Mouse (Mus musculus) forebrain, postnatal 0 days (tissue): Measurements from ENCODE around the gene Pramel1. TPM values are rescaled to one million over a fixed set of nuclear protein-coding genes. Genes with fewer than 3 reads are reported as not detected.
"Not testable (repeated sequence)": the region's sequence is repeated elsewhere in the genome, so short reads cannot be mapped to it uniquely, and the experiment has no call there.

ENCODE experiments used
- ATAC-seq: fragments of 200-750 bp; cut with Nextera tagmentation; 2 replicates; pipeline ENCODE4 v1.8.0; 2017; ENCODE audit warnings: mild to moderate bottlenecking, moderate library complexity
- DNase-seq: peaks from one replicate; pipeline ENCODE4 v3.0.0-alpha.2; 2015
- H3K27ac ChIP-seq: fragments of 300-500 bp; sonication (generic); 2 replicates; pipeline ENCODE4 v1.5.1; 2014; ENCODE audit warnings: low read depth, mild to moderate bottlenecking, antibody characterized with exemption, low read length, moderate library complexity, mixed read lengths
- H3K27me3 ChIP-seq: fragments of 300-500 bp; sonication (generic); 2 replicates; pipeline ENCODE4 v1.6.1; 2014; ENCODE audit warnings: mild to moderate bottlenecking, low read length, mixed read lengths; ENCODE audit not compliant: insufficient read depth
- H3K36me3 ChIP-seq: fragments of 300-500 bp; sonication (generic); 2 replicates; pipeline ENCODE4 v1.6.1; 2014; ENCODE audit warnings: mild to moderate bottlenecking, moderate library complexity; ENCODE audit not compliant: insufficient read depth
- H3K4me1 ChIP-seq: fragments of 300-500 bp; sonication (generic); 2 replicates; pipeline ENCODE4 v1.6.1; 2014; ENCODE audit warnings: antibody characterized with exemption; ENCODE audit not compliant: insufficient read depth
- H3K4me2 ChIP-seq: fragments of 300-500 bp; sonication (generic); 2 replicates; pipeline ENCODE4 v1.6.1; 2014; ENCODE audit warnings: low read depth, mild to moderate bottlenecking, moderate library complexity
- H3K4me3 ChIP-seq: fragments of 300-500 bp; sonication (generic); 2 replicates; pipeline ENCODE4 v1.5.1; 2014; ENCODE audit warnings: low read depth, low read length, mixed read lengths
- H3K9ac ChIP-seq: fragments of 300-500 bp; sonication (generic); 2 replicates; pipeline ENCODE4 v1.6.1; 2014; ENCODE audit warnings: mild to moderate bottlenecking
- H3K9me3 ChIP-seq: fragments of 300-500 bp; sonication (generic); 2 replicates; pipeline ENCODE4 v1.6.1; 2016; ENCODE audit warnings: low read length
- CTCF ChIP-seq: sonication (generic); IDR thresholded peaks from 2 replicates; pipeline ENCODE4 v1.5.1; 2016; ENCODE audit warnings: antibody characterized with exemption, control low read depth, low read depth
- WGBS: fragments of 180-500 bp; shearing (Covaris S2); extraction: QIAGEN DNeasy Blood & Tissue Kit; methylation state at CpG from one replicate; pipeline ENCODE4 v1.1.7; 2014; 5-methylcytosine and 5-hydroxymethylcytosine counted together
- polyA plus RNA-seq: library from polyadenylated mRNA; unstranded; fragments of >200 nt; fragmentation: Nextera tagmentation; extraction: Ambion mirVana; gene quantifications from 2 replicates; pipeline ENCODE4 v1.2.1, GENCODE M21; 2015
- total RNA-seq: library from RNA; depleted of rRNA; stranded (reverse); fragments of >200 nt; gene quantifications from 2 replicates; pipeline ENCODE4 v1.2.3, GENCODE M21; 2014; rRNA removed

Pramel1 gene
- total and polyA plus RNA-seq, 2 experiments from 2014 or later: not detected

GRCm38 (mm10) chr4:143388955-143389702, 5.1 kb upstream of the Pramel1 start:
- ATAC-seq: peak; percentile 96

GRCm38 (mm10) chr4:143411566-143412218, 17.5 kb downstream of the Pramel1 start:
- H3K4me2 ChIP-seq: peak overlapping the region; percentile 44

More at GRCm38 (mm10) chr4:143388955-143389702, 5.1 kb upstream of the Pramel1 start:
- Histone ChIP-seq H3K36me3 (no peaks in the 10 kb centered on the region), H3K4me2 (peak overlapping the region; percentile 55), H3K9ac (0 out of 2 replicates have a peak overlapping the region, but pooled peaks have one; percentile 28), H3K4me3 (peak overlapping the region; percentile 30), H3K27me3 (no peaks in the 10 kb centered on the region), H3K9me3 (no peaks in the 10 kb centered on the region), H3K4me1 (no peaks in the 10 kb centered on the region), H3K27ac (no peak overlapping the region)
- peak; percentile 51 for TF ChIP-seq CTCF
- DNase-seq: peak; percentile 70
- 10% methylated on average over 31 of the region's 43 CpGs for WGBS

GRCm38 (mm10) chr4:143412219-143413092, 18.2 kb downstream of the Pramel1 start, which contains the start of gene Pramef8:
Pramef8 (plus strand) TSS chr4:143412426.
- Histone ChIP-seq H3K4me1 (peaks cover 4% of the 10 kb centered on the region; the same call in 1 of the 2 replicates), H3K27me3 (no peaks in the 10 kb centered on the region)
- WGBS: 2% methylated on average over 50 of the region's 50 CpGs

More at GRCm38 (mm10) chr4:143411566-143412218, 17.5 kb downstream of the Pramel1 start:
- peak; percentile 1 for DNase-seq
- WGBS: 59% methylated on average over 5 of the region's 5 CpGs
- Histone ChIP-seq H3K4me3 (peak overlapping the region; percentile 46), H3K36me3 (peaks cover 15% of the 10 kb centered on the region), H3K4me1 (peaks cover 4% of the 10 kb centered on the region; the same call in 1 of the 2 replicates), H3K27me3 (no peaks in the 10 kb centered on the region), H3K9me3 (no peaks in the 10 kb centered on the region), H3K9ac (peak overlapping the region; percentile 34; the same call in 1 of the 2 replicates), H3K27ac (peak overlapping the region; percentile 87)
- TF ChIP-seq CTCF: no peak
- no peak for ATAC-seq

GRCm38 (mm10) chr4:143413621-143414020, 19.4 kb downstream of the Pramel1 start:
- H3K4me2 ChIP-seq: no peak overlapping the region
- 98% methylated on average over 1 of the region's 1 CpGs for WGBS
- peaks cover 4% of the 10 kb centered on the region; the same call in 1 of the 2 replicates for H3K4me1 ChIP-seq
- TF ChIP-seq CTCF: no peak
- H3K36me3 ChIP-seq: peaks cover 34% of the 10 kb centered on the region
- H3K9ac ChIP-seq: no peak overlapping the region
- DNase-seq (no peak), ATAC-seq (no peak)
- no peak overlapping the region for H3K27ac ChIP-seq
- no peak overlapping the region for H3K4me3 ChIP-seq
- H3K9me3 ChIP-seq: no peaks in the 10 kb centered on the region
- no peaks in the 10 kb centered on the region for H3K27me3 ChIP-seq

More at GRCm38 (mm10) chr4:143412219-143413092, 18.2 kb downstream of the Pramel1 start, which contains the start of gene Pramef8:
- H3K4me3 ChIP-seq: peak within 1 kb of the TSS; percentile 46
- ATAC-seq (peak; percentile 97), DNase-seq (peak; percentile 96)
- H3K9ac ChIP-seq: peak within 1 kb of the TSS; percentile 51
- TF ChIP-seq CTCF: no peak
- peaks cover 23% of the 10 kb centered on the region for H3K36me3 ChIP-seq
- H3K4me2 ChIP-seq: peak within 1 kb of the TSS; percentile 56
- H3K27ac ChIP-seq: peak within 1 kb of the TSS; percentile 87
- H3K9me3 ChIP-seq: no peaks in the 10 kb centered on the region

GRCm38 (mm10) chr4:143414121-143414520, 19.9 kb downstream of the Pramel1 start:
- H3K9me3 ChIP-seq: no peaks in the 10 kb centered on the region
- no peak overlapping the region for H3K4me2 ChIP-seq
- no peak for ATAC-seq
- H3K27ac ChIP-seq: no peak overlapping the region
- no peak overlapping the region for H3K9ac ChIP-seq
- peaks cover 39% of the 10 kb centered on the region for H3K36me3 ChIP-seq
- TF ChIP-seq CTCF: no peak
- peaks cover 4% of the 10 kb centered on the region; the same call in 1 of the 2 replicates for H3K4me1 ChIP-seq
- H3K27me3 ChIP-seq: no peaks in the 10 kb centered on the region
- WGBS: 97% methylated on average over 3 of the region's 3 CpGs
- no peak for DNase-seq
- no peak overlapping the region for H3K4me3 ChIP-seq

- ATAC-seq, H3K4me2 ChIP-seq, DNase-seq, H3K9ac ChIP-seq, H3K27ac ChIP-seq, H3K27me3 ChIP-seq, H3K4me1 ChIP-seq, H3K4me3 ChIP-seq, H3K9me3 ChIP-seq: not testable (repeated sequence)
- peaks cover 10% of the 10 kb centered on the region; the same call in 1 of the 2 replicates for H3K36me3 ChIP-seq
- WGBS: 81% methylated on average over 5 of the region's 5 CpGs
Measured at GRCm38 (mm10) chr4:143426770-143427169, 32.5 kb downstream of the Pramel1 start.

Other genes starting within 250 kb of the Pramel1 start
- 20.0 and 23.7 TPM in 2 replicates for gene Prdm2, start 181.4 kb upstream of the Pramel1 start, total RNA-seq
- gene Prdm2, start 181.4 kb upstream of the Pramel1 start, polyA plus RNA-seq: 8.4 and 12.1 TPM in 2 replicates
- gene Pdpn, start 94.9 kb upstream of the Pramel1 start, total RNA-seq: 31.5 and 36.8 TPM in 2 replicates
- 38.7 and 39.2 TPM in 2 replicates for gene Pdpn, start 94.9 kb upstream of the Pramel1 start, polyA plus RNA-seq
- 0.08 and 0.29 TPM in 2 replicates for gene Lrrc38, start 44.7 kb upstream of the Pramel1 start, total RNA-seq
- 0.35 and 0.43 TPM in 2 replicates for gene Lrrc38, start 44.7 kb upstream of the Pramel1 start, polyA plus RNA-seq
- gene Pramef8, start 18.0 kb downstream of the Pramel1 start, total RNA-seq: 38.3 and 49.5 TPM in 2 replicates
- gene Pramef8, start 18.0 kb downstream of the Pramel1 start, polyA plus RNA-seq: 17.3 and 17.4 TPM in 2 replicates
- not detected in 2 replicates for gene Oog4, start 55.9 kb downstream of the Pramel1 start, total RNA-seq
- not detected in 2 replicates for gene Oog4, start 55.9 kb downstream of the Pramel1 start, polyA plus RNA-seq
- not detected in 2 replicates for gene Gm13043, start 116.9 kb downstream of the Pramel1 start, total RNA-seq
- gene Gm13043, start 116.9 kb downstream of the Pramel1 start, polyA plus RNA-seq: not detected in 2 replicates
- not detected in 2 replicates for gene Gm13040, start 141.5 kb downstream of the Pramel1 start, total RNA-seq
- not detected in 2 replicates for gene Gm13040, start 141.5 kb downstream of the Pramel1 start, polyA plus RNA-seq
- gene BC080695, start 157.3 kb downstream of the Pramel1 start, total RNA-seq: not detected in 2 replicates
- not detected in 2 replicates for gene BC080695, start 157.3 kb downstream of the Pramel1 start, polyA plus RNA-seq
- gene Gm13057, start 157.3 kb downstream of the Pramel1 start, total RNA-seq: not detected in 2 replicates
- gene Gm13057, start 157.3 kb downstream of the Pramel1 start, polyA plus RNA-seq: not detected in 2 replicates
- gene Gm13083, start 220.6 kb downstream of the Pramel1 start, total RNA-seq: not detected in 2 replicates
- not detected in 2 replicates for gene Gm13083, start 220.6 kb downstream of the Pramel1 start, polyA plus RNA-seq